Mouse (Mus musculus): Measurements from ENCODE around the gene Shroom3.

Gene Shroom3

GRCm38 (mm10) chr5:92804379-92804778 lies 121.1 kb downstream of the Shroom3 start:
- DNase-seq (ENCODE audit: low read depth in 1 of 2, low spot score in 2 of 2), result no peak

- DNase-seq (ENCODE audit: low read depth in 1 of 2, low spot score in 2 of 2), result no peak
These were observed 125.5 kb downstream of the Shroom3 start for GRCm38 (mm10) chr5:92808503-92809415.

GRCm38 (mm10) chr5:92809416-92809750 lies 126.1 kb downstream of the Shroom3 start:
- no peak for DNase-seq (ENCODE audit: low read depth in 1 of 2, low spot score in 2 of 2)

GRCm38 (mm10) chr5:92810922-92811533 lies 127.8 kb downstream of the Shroom3 start:
- no peak for DNase-seq (ENCODE audit: low read depth in 1 of 2, low spot score in 2 of 2)

GRCm38 (mm10) chr5:92811761-92812160 lies 128.5 kb downstream of the Shroom3 start:
- DNase-seq (ENCODE audit: low read depth in 1 of 2, low spot score in 2 of 2), result no peak

GRCm38 (mm10) chr5:92812936-92813335 lies 129.7 kb downstream of the Shroom3 start:
- no peak for DNase-seq (ENCODE audit: low read depth in 1 of 2, low spot score in 2 of 2)

GRCm38 (mm10) chr5:92813562-92813961 lies 130.3 kb downstream of the Shroom3 start:
- DNase-seq (ENCODE audit: low read depth in 1 of 2, low spot score in 2 of 2), result no peak

- no peak for DNase-seq (ENCODE audit: low read depth in 1 of 2, low spot score in 2 of 2)
These were observed 131.4 kb downstream of the Shroom3 start for GRCm38 (mm10) chr5:92814621-92815020.

GRCm38 (mm10) chr5:92817122-92817822 lies 134.0 kb downstream of the Shroom3 start:
- no peak for DNase-seq (ENCODE audit: low read depth in 1 of 2, low spot score in 2 of 2)

- no peak for DNase-seq (ENCODE audit: low read depth in 1 of 2, low spot score in 2 of 2)
These were observed 138.1 kb downstream of the Shroom3 start for GRCm38 (mm10) chr5:92821370-92821769.

GRCm38 (mm10) chr5:92823495-92823894 lies 140.3 kb downstream of the Shroom3 start:
- no peak for DNase-seq (ENCODE audit: low read depth in 1 of 2, low spot score in 2 of 2)

- no peak for DNase-seq (ENCODE audit: low read depth in 1 of 2, low spot score in 2 of 2)
These were observed 141.2 kb downstream of the Shroom3 start for GRCm38 (mm10) chr5:92824304-92825009.

GRCm38 (mm10) chr5:92830391-92830790 lies 147.2 kb downstream of the Shroom3 start:
- no peak for DNase-seq (ENCODE audit: low read depth in 1 of 2, low spot score in 2 of 2)

- DNase-seq (ENCODE audit: low read depth in 1 of 2, low spot score in 2 of 2), result no peak
These were observed 151.3 kb downstream of the Shroom3 start for GRCm38 (mm10) chr5:92834513-92834912.

GRCm38 (mm10) chr5:92837311-92837710 lies 154.1 kb downstream of the Shroom3 start:
- DNase-seq (ENCODE audit: low read depth in 1 of 2, low spot score in 2 of 2), result no peak

- DNase-seq (ENCODE audit: low read depth in 1 of 2, low spot score in 2 of 2), result no peak
These were observed 155.1 kb downstream of the Shroom3 start for GRCm38 (mm10) chr5:92838351-92838784.

GRCm38 (mm10) chr5:92839314-92839713 lies 156.1 kb downstream of the Shroom3 start:
- no peak for DNase-seq (ENCODE audit: low read depth in 1 of 2, low spot score in 2 of 2)

GRCm38 (mm10) chr5:92841474-92841873 lies 158.2 kb downstream of the Shroom3 start:
- DNase-seq (ENCODE audit: low read depth in 1 of 2, low spot score in 2 of 2), result no peak

GRCm38 (mm10) chr5:92842417-92842816 lies 159.2 kb downstream of the Shroom3 start:
- no peak for DNase-seq (ENCODE audit: low read depth in 1 of 2, low spot score in 2 of 2)

- no peak for DNase-seq (ENCODE audit: low read depth in 1 of 2, low spot score in 2 of 2)
These were observed 159.6 kb downstream of the Shroom3 start for GRCm38 (mm10) chr5:92842881-92843280.
